Mouse (Mus musculus): ENCODE data around the gene Trpm3.

GRCm38 (mm10) chr19:22768242-22768641, 629.4 kb downstream of the Trpm3 start:
- TF ChIP-seq CTCF (IDR thresholded peaks at IDR 0.05; ENCODE audit: control insufficient read depth, insufficient read depth, insufficient read length) (no peak), USF1 (IDR thresholded peaks at IDR 0.05; ENCODE audit: low read depth) (no peak), MAX (IDR thresholded peaks at IDR 0.05) (no peak), FOSL1 (IDR thresholded peaks at IDR 0.05; ENCODE audit: insufficient read depth, low read length, poor library complexity, severe bottlenecking) (no peak), MYOG (IDR thresholded peaks at IDR 0.05; ENCODE audit: control insufficient read depth, extremely low read depth, insufficient read length) (no peak), CEBPB (IDR thresholded peaks at IDR 0.05; ENCODE audit: low read depth) (no peak), MYOD1 (IDR thresholded peaks at IDR 0.05; ENCODE audit: control insufficient read depth, insufficient read length, low read depth) (no peak)
